Mouse (Mus musculus): Measurements from ENCODE around the gene Phf24. TPM values are rescaled to one million over a fixed set of nuclear protein-coding genes. Genes with fewer than 3 reads are reported as not detected.
A peak's percentile ranks its signal among the peaks of the same experiment; 100 is the strongest.

The Phf24 gene
- total RNA-seq, 4 experiments from 2014 or later = 0.27 to 0.67 (median 0.50) TPM

- no peak for DNase-seq (ENCODE audit: low spot score in 2 of 2)
Measured at GRCm38 (mm10) chr4:42904966-42905365, 11.5 kb upstream of the Phf24 start.

- no peak for DNase-seq (ENCODE audit: low spot score in 2 of 2)
Measured at GRCm38 (mm10) chr4:42913391-42913790, 3.1 kb upstream of the Phf24 start.

- no peak for DNase-seq (ENCODE audit: low spot score in 2 of 2)
Measured at GRCm38 (mm10) chr4:42915311-42915710, 1.1 kb upstream of the Phf24 start.

GRCm38 (mm10) chr4:42915966-42916365, 494 bp upstream of the Phf24 start:
- no peak for DNase-seq (ENCODE audit: low spot score in 2 of 2)

GRCm38 (mm10) chr4:42917402-42917774, 928 bp downstream of the Phf24 start:
- no peak for DNase-seq (ENCODE audit: low spot score in 2 of 2)

GRCm38 (mm10) chr4:42920726-42921125, 4.3 kb downstream of the Phf24 start:
- DNase-seq (ENCODE audit: low spot score in 2 of 2) = no peak

- DNase-seq (ENCODE audit: low spot score in 2 of 2) = no peak
Measured at GRCm38 (mm10) chr4:42921536-42921935, 5.1 kb downstream of the Phf24 start.

GRCm38 (mm10) chr4:42922056-42922455, 5.6 kb downstream of the Phf24 start:
- no peak for DNase-seq (ENCODE audit: low spot score in 2 of 2)

- no peak for DNase-seq (ENCODE audit: low spot score in 2 of 2)
Measured at GRCm38 (mm10) chr4:42922461-42922860, 6.0 kb downstream of the Phf24 start.

GRCm38 (mm10) chr4:42924095-42924710, 7.7 kb downstream of the Phf24 start:
- no peak for DNase-seq (ENCODE audit: low spot score in 2 of 2)

- no peak for DNase-seq (ENCODE audit: low spot score in 2 of 2)
Measured at GRCm38 (mm10) chr4:42928209-42928608, 11.7 kb downstream of the Phf24 start.

GRCm38 (mm10) chr4:42928952-42929351, 12.5 kb downstream of the Phf24 start:
- DNase-seq (ENCODE audit: low spot score in 2 of 2) = no peak

- no peak for DNase-seq (ENCODE audit: low spot score in 2 of 2)
Measured at GRCm38 (mm10) chr4:42932229-42932969, 15.9 kb downstream of the Phf24 start.

GRCm38 (mm10) chr4:42933630-42934029, 17.2 kb downstream of the Phf24 start:
- peak; percentile 43 to 54 for DNase-seq (ENCODE audit: low spot score in 2 of 2)

- DNase-seq (ENCODE audit: low spot score in 2 of 2) = no peak
Measured at GRCm38 (mm10) chr4:42941396-42941795, 24.9 kb downstream of the Phf24 start.

GRCm38 (mm10) chr4:42943341-42943740, 26.9 kb downstream of the Phf24 start:
- no peak for DNase-seq (ENCODE audit: low spot score in 2 of 2)

- no peak for DNase-seq (ENCODE audit: low spot score in 2 of 2)
Measured at GRCm38 (mm10) chr4:42944185-42944584, 27.7 kb downstream of the Phf24 start.

- DNase-seq (ENCODE audit: low spot score in 2 of 2) = no peak
Measured at GRCm38 (mm10) chr4:42945043-42945442, 28.6 kb downstream of the Phf24 start.

GRCm38 (mm10) chr4:42945445-42945844, 29.0 kb downstream of the Phf24 start:
- DNase-seq (ENCODE audit: low spot score in 2 of 2) = no peak

GRCm38 (mm10) chr4:42945952-42946351, 29.5 kb downstream of the Phf24 start:
- no peak for DNase-seq (ENCODE audit: low spot score in 2 of 2)

GRCm38 (mm10) chr4:42946733-42947290, 30.4 kb downstream of the Phf24 start:
- DNase-seq (ENCODE audit: low spot score in 2 of 2) = no peak

GRCm38 (mm10) chr4:42948527-42948926, 32.1 kb downstream of the Phf24 start:
- DNase-seq (ENCODE audit: low spot score in 2 of 2) = no peak
